7 mouse cellular contexts compared by ENCODE assay signal in the genomic region with DNA sequence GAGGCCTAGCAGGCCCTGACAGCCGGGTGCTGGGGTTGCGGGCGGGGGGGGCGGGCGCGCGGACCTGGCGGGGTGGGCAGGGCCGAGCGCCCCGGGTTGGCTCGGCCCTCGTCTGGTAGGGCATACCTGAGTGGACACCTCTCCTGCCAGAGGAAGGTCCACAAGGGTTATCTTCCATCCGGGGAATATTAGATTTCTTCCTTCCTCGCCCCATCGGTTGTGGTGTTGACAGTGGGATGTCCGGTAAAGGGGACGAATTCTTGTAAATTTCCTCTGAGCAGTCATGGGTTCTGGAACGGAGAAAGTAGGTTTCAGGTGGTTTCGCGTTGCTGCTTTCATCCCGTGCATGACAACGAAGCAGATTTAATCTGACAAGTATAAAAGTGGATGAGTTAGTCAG. TPM values are rescaled to one million over a fixed set of nuclear protein-coding genes. Genes with fewer than 3 reads are reported as not detected.
DNase-seq lines count a peak whose midpoint lies in the region; ATAC-seq and TF ChIP-seq lines count a peak whose summit lies in the region.

No protein-coding gene starts in this region.

- peak overlapping the region; percentile 68 for H3K9ac ChIP-seq in lung, postnatal 0 days (replicated peaks; ENCODE audit: low read depth)
- peak overlapping the region; percentile 96 for H3K9ac ChIP-seq in heart, postnatal 0 days (replicated peaks; ENCODE audit: low read depth, low read length)

- TF ChIP-seq EP300 in lung, postnatal 0 days (IDR thresholded peaks at IDR 0.05), result no peak
- no peak for TF ChIP-seq EP300 in heart, postnatal 0 days (IDR thresholded peaks at IDR 0.05; ENCODE audit: low read depth)

- H3K27ac ChIP-seq in lung, postnatal 0 days (ENCODE audit: low read length), result peak overlapping the region; percentile 90
- peak overlapping the region; percentile 85 for H3K27ac ChIP-seq in heart, postnatal 0 days (ENCODE audit: low read depth)

- peak overlapping the region; percentile 72 for H3K4me2 ChIP-seq in lung, postnatal 0 days (replicated peaks; ENCODE audit: low read depth, low read length)
- H3K4me2 ChIP-seq in heart, postnatal 0 days (ENCODE audit: low read depth, low read length), result peak overlapping the region; percentile 93

- H3K9me3 ChIP-seq in lung, postnatal 0 days (ENCODE audit: low read length), result no peaks in the 10 kb centered on the region
- H3K9me3 ChIP-seq in heart, postnatal 0 days (replicated peaks; ENCODE audit: control insufficient read depth, low read length), result no peaks in the 10 kb centered on the region

- peak overlapping the region; percentile 65 for H3K4me3 ChIP-seq in lung, postnatal 0 days (ENCODE audit: low read depth, low read length)
- peak overlapping the region; percentile 96 for H3K4me3 ChIP-seq in heart, postnatal 0 days (ENCODE audit: low read depth, low read length)

- whole genome bisulfite sequencing in lung, postnatal 0 days, result 1% methylated on average over 15 of the region's 23 CpGs
- 2% methylated on average over 12 of the region's 23 CpGs for WGBS in heart, postnatal 0 days

- peaks cover 6% of the 10 kb centered on the region; the same call in 1 of the 2 replicates for H3K36me3 ChIP-seq in lung, postnatal 0 days (ENCODE audit: insufficient read depth, low read length)
- peaks cover 20% of the 10 kb centered on the region for H3K36me3 ChIP-seq in heart, postnatal 0 days (replicated peaks; ENCODE audit: control insufficient read depth, insufficient read depth, low read length)

- peak; percentile 28 for DNase-seq in lung, postnatal 0 days (ENCODE audit: low spot score)
- DNase-seq in lung, postnatal 25 days (ENCODE audit: low spot score), result no peak
- DNase-seq in brain, adult 2 months (ENCODE audit: low read depth, low spot score), result peak; percentile 26
- DNase-seq in heart, postnatal 0 days (ENCODE audit: low spot score), result peak; percentile 8
- peak; percentile 6 for DNase-seq in mesoderm, embryonic 11.5 days (ENCODE audit: low read depth, low spot score)
- DNase-seq in adrenal gland, postnatal 4 days (ENCODE audit: low spot score in 2 of 2), result no peak
- no peak for DNase-seq in left cerebral cortex, postnatal 4 days

- TF ChIP-seq CTCF in lung, postnatal 0 days (IDR thresholded peaks at IDR 0.05), result no peak
- no peak for TF ChIP-seq CTCF in heart, postnatal 0 days (IDR thresholded peaks at IDR 0.05; ENCODE audit: low read depth)

- peak; percentile 42 for ATAC-seq in lung, postnatal 0 days
- peak; percentile 34 for ATAC-seq in heart, postnatal 0 days (ENCODE audit: insufficient read depth, low read depth)

- intact Hi-C loops in left cerebral cortex, postnatal 4 days (cut with DNase I), result loop anchor here (10.0 kb wide), 1 partner anchor 179 kb away; no protein-coding TSS in a partner anchor

- no peaks in the 10 kb centered on the region for H3K27me3 ChIP-seq in lung, postnatal 0 days (replicated peaks; ENCODE audit: insufficient read depth, low read length)
- no peaks in the 10 kb centered on the region for H3K27me3 ChIP-seq in heart, postnatal 0 days (ENCODE audit: control insufficient read depth, insufficient read depth, low read length)

- H3K4me1 ChIP-seq in lung, postnatal 0 days (ENCODE audit: insufficient read depth, low read depth, low read length), result no peaks in the 10 kb centered on the region
- peaks cover 11% of the 10 kb centered on the region for H3K4me1 ChIP-seq in heart, postnatal 0 days (ENCODE audit: control insufficient read depth, insufficient read depth)

RNA-seq across cellular contexts. Expression of a gene that starts 0.5 kb away (rescaled TPM):
- 28.8 and 32.2 TPM in 2 replicates for polyA plus RNA-seq in lung, postnatal 0 days (2015; fragmentation: Nextera tagmentation; extraction: Ambion mirVana)
- 22.7 and 46.6 TPM in 2 replicates for total RNA-seq in heart, postnatal 0 days (2014; rRNA removed; ENCODE audit: low replicate concordance)
- 18.1 and 22.3 TPM in 2 replicates for polyA plus RNA-seq in heart, postnatal 0 days (2015; fragmentation: Nextera tagmentation; extraction: Ambion mirVana)
- 10 to 100 TPM; 52.7 to 55.8 TPM for total RNA-seq in adrenal gland, postnatal 4 days (2021)
- total RNA-seq in left cerebral cortex, postnatal 4 days (2021), result 100 to 1,000 TPM; 121 to 137 TPM

Comparison
In these comparisons a context has a peak if more than half of its experiments do, and no peak if none do; other contexts are left out.
1. DNase-seq: peak in lung, postnatal 0 days (single experiment), brain, adult 2 months (single experiment), heart, postnatal 0 days (single experiment) and mesoderm, embryonic 11.5 days (single experiment); none in lung, postnatal 25 days (single experiment), adrenal gland, postnatal 4 days (0 of 2) and left cerebral cortex, postnatal 4 days (single experiment).